8 mouse cellular contexts compared by ENCODE assay signal in genomic region chr7:144775804-144776447, GRCm38 (mm10). TPM values are rescaled to one million over a fixed set of nuclear protein-coding genes. Genes with fewer than 3 reads are reported as not detected.
A peak's percentile ranks its signal among the peaks of the same experiment; 100 is the strongest.
DNase-seq lines count a peak whose midpoint lies in the region; ATAC-seq and TF ChIP-seq lines count a peak whose summit lies in the region.

No protein-coding gene starts in this region.

- no peak overlapping the region for H3K4me3 ChIP-seq in C2C12 (ENCODE audit: insufficient read depth, poor library complexity, severe bottlenecking)
- H3K4me3 ChIP-seq in forebrain, embryonic 10.5 days, result no peak overlapping the region
- H3K4me3 ChIP-seq in heart, embryonic 14.5 days (ENCODE audit: control insufficient read depth in 1 of 2, insufficient read depth in 1 of 2, low read depth in 1 of 2, low read length in 2 of 2), result no peak overlapping the region
- H3K4me3 ChIP-seq in liver, embryonic 14.5 days (ENCODE audit: insufficient read depth in 1 of 2, low read depth in 2 of 2, low read length in 2 of 2), result no peak overlapping the region
- no peak overlapping the region for H3K4me3 ChIP-seq in neural tube, embryonic 12.5 days
- H3K4me3 ChIP-seq in stomach, embryonic 16.5 days (replicated peaks; ENCODE audit: low read length), result no peak overlapping the region

- H3ac ChIP-seq in C2C12 (ENCODE audit: control insufficient read depth, insufficient read length, low read depth), result no peak overlapping the region

- no peaks in the 10 kb centered on the region for H3K79me3 ChIP-seq in C2C12 (ENCODE audit: low read depth)

- no peak overlapping the region for H3K4me2 ChIP-seq in heart, embryonic 14.5 days (ENCODE audit: low read length)
- no peak overlapping the region for H3K4me2 ChIP-seq in liver, embryonic 14.5 days (ENCODE audit: low read depth)
- H3K4me2 ChIP-seq in neural tube, embryonic 12.5 days (replicated peaks), result no peak overlapping the region
- no peak overlapping the region for H3K4me2 ChIP-seq in stomach, embryonic 16.5 days (ENCODE audit: low read depth, low read length)

- H3K79me2 ChIP-seq in C2C12 (ENCODE audit: control insufficient read depth, insufficient read depth), result no peaks in the 10 kb centered on the region

- peaks cover 15% of the 10 kb centered on the region for H3K4me1 ChIP-seq in forebrain, embryonic 10.5 days
- no peaks in the 10 kb centered on the region for H3K4me1 ChIP-seq in heart, embryonic 14.5 days (ENCODE audit: control insufficient read depth in 2 of 2, insufficient read depth in 2 of 2, low read length in 2 of 2)
- peaks cover 0 to 6% of the 10 kb centered on the region in 2 experiments; a peak in 1 of 4 replicates for H3K4me1 ChIP-seq in liver, embryonic 14.5 days (replicated peaks; ENCODE audit: control insufficient read depth in 2 of 2, insufficient read depth in 2 of 2, low read length in 1 of 2)
- no peaks in the 10 kb centered on the region for H3K4me1 ChIP-seq in neural tube, embryonic 12.5 days
- peaks cover 11% of the 10 kb centered on the region for H3K4me1 ChIP-seq in stomach, embryonic 16.5 days (ENCODE audit: control insufficient read depth, insufficient read depth, low read length)

- peak; percentile 91 for TF ChIP-seq CTCF in C2C12 (IDR thresholded peaks at IDR 0.05; ENCODE audit: control insufficient read depth, insufficient read depth, insufficient read length)
- TF ChIP-seq CTCF in liver, embryonic 14.5 days (IDR thresholded peaks at IDR 0.05; ENCODE audit: low read depth), result peak; percentile 97

- H3K27me3 ChIP-seq in C2C12 (ENCODE audit: control insufficient read depth, insufficient read depth, insufficient read length), result no peaks in the 10 kb centered on the region
- H3K27me3 ChIP-seq in forebrain, embryonic 10.5 days (ENCODE audit: poor library complexity, severe bottlenecking), result peaks cover 97% of the 10 kb centered on the region
- H3K27me3 ChIP-seq in heart, embryonic 14.5 days (ENCODE audit: control insufficient read depth, insufficient read depth, low read length), result peaks cover 36% of the 10 kb centered on the region
- H3K27me3 ChIP-seq in liver, embryonic 14.5 days (ENCODE audit: control insufficient read depth, insufficient read depth, low read length), result no peaks in the 10 kb centered on the region; the same call in 1 of the 2 replicates
- 0 out of 2 replicates have a peak, but pooled peaks cover 4% of the 10 kb centered on the region for H3K27me3 ChIP-seq in neural tube, embryonic 12.5 days (replicated peaks)
- no peaks in the 10 kb centered on the region for H3K27me3 ChIP-seq in stomach, embryonic 16.5 days (ENCODE audit: control insufficient read depth, insufficient read depth, low read length)

- no peaks in the 10 kb centered on the region for H3K9me3 ChIP-seq in forebrain, embryonic 10.5 days
- no peaks in the 10 kb centered on the region for H3K9me3 ChIP-seq in heart, embryonic 14.5 days (ENCODE audit: control insufficient read depth, low read length)
- H3K9me3 ChIP-seq in liver, embryonic 14.5 days (ENCODE audit: control insufficient read depth, low read length), result no peaks in the 10 kb centered on the region
- no peaks in the 10 kb centered on the region for H3K9me3 ChIP-seq in neural tube, embryonic 12.5 days
- H3K9me3 ChIP-seq in stomach, embryonic 16.5 days (replicated peaks; ENCODE audit: control insufficient read depth, low read length), result no peaks in the 10 kb centered on the region

- ATAC-seq in heart, embryonic 14.5 days (ENCODE audit: insufficient number of reproducible peaks, insufficient read depth, low FRiP score, low read depth), result peak; percentile 31; the same call in 1 of the 2 replicates
- peak; percentile 72 for ATAC-seq in liver, embryonic 14.5 days (ENCODE audit: insufficient read depth)
- peak; percentile 53; the same call in 1 of the 2 replicates for ATAC-seq in neural tube, embryonic 12.5 days (ENCODE audit: low FRiP score, low read depth)
- ATAC-seq in stomach, embryonic 16.5 days (ENCODE audit: insufficient read depth, low FRiP score), result peak; percentile 82

- H3K9ac ChIP-seq in heart, embryonic 14.5 days (ENCODE audit: low read length), result no peak overlapping the region
- H3K9ac ChIP-seq in liver, embryonic 14.5 days (replicated peaks), result no peak overlapping the region
- H3K9ac ChIP-seq in neural tube, embryonic 12.5 days, result no peak overlapping the region
- peak overlapping the region; percentile 51 for H3K9ac ChIP-seq in stomach, embryonic 16.5 days (ENCODE audit: low read length)

- WGBS in forebrain, embryonic 10.5 days, result 36% methylated on average over 6 of the region's 6 CpGs
- 41% methylated on average over 6 of the region's 6 CpGs for WGBS in heart, embryonic 14.5 days
- 28% methylated on average over 6 of the region's 6 CpGs for WGBS in liver, embryonic 14.5 days (ENCODE audit: insufficient replicate concordance)
- 33% methylated on average over 6 of the region's 6 CpGs for WGBS in neural tube, embryonic 12.5 days
- 35% methylated on average over 6 of the region's 6 CpGs for WGBS in stomach, embryonic 16.5 days

- no peaks in the 10 kb centered on the region for H3K36me3 ChIP-seq in C2C12 (ENCODE audit: control insufficient read depth, insufficient read depth)
- H3K36me3 ChIP-seq in forebrain, embryonic 10.5 days (replicated peaks), result no peaks in the 10 kb centered on the region
- H3K36me3 ChIP-seq in heart, embryonic 14.5 days (ENCODE audit: control insufficient read depth, insufficient read depth, low read length), result no peaks in the 10 kb centered on the region
- no peaks in the 10 kb centered on the region for H3K36me3 ChIP-seq in liver, embryonic 14.5 days (replicated peaks; ENCODE audit: control insufficient read depth, insufficient read depth, low read depth)
- no peaks in the 10 kb centered on the region for H3K36me3 ChIP-seq in neural tube, embryonic 12.5 days
- no peaks in the 10 kb centered on the region for H3K36me3 ChIP-seq in stomach, embryonic 16.5 days (ENCODE audit: control insufficient read depth, insufficient read depth, low read length)

- no peak for TF ChIP-seq EP300 in liver, embryonic 14.5 days (IDR thresholded peaks at IDR 0.05; ENCODE audit: low read depth)

- H3K27ac ChIP-seq in forebrain, embryonic 10.5 days, result peak overlapping the region; percentile 82
- H3K27ac ChIP-seq in heart, embryonic 14.5 days (replicated peaks in 1 of 2; ENCODE audit: control insufficient read depth in 1 of 2, insufficient read depth in 1 of 2, low read depth in 2 of 2, low read length in 2 of 2), result no peak overlapping the region
- H3K27ac ChIP-seq in liver, embryonic 14.5 days, result no peak overlapping the region
- no peak overlapping the region for H3K27ac ChIP-seq in neural tube, embryonic 12.5 days
- H3K27ac ChIP-seq in stomach, embryonic 16.5 days (ENCODE audit: low read length), result peak overlapping the region; percentile 14

- DNase-seq in c-Kit-negative CD71-positive TER-119-positive erythroid progenitor cells, embryonic 14.5 days (ENCODE audit: low read depth, low spot score), result peak; percentile 72
- DNase-seq in forebrain, embryonic 10.5 days (ENCODE audit: extremely low spot score, low spot score), result peak; percentile 96
- peak; percentile 89 for DNase-seq in kidney, postnatal 14 days
- DNase-seq in liver, embryonic 14.5 days (ENCODE audit: low read depth in 3 of 3, low spot score in 3 of 3), result peak in 2 of 3 experiments; percentile 62 to 69

TF ChIP-seq in C2C12, 6 proteins besides CTCF, POLR2A, EP300 and RAD21:
- TF ChIP-seq FOSL1 (IDR thresholded peaks at IDR 0.05; ENCODE audit: insufficient read depth, low read length, poor library complexity, severe bottlenecking) (no peak), MAX (IDR thresholded peaks at IDR 0.05) (peak; percentile 36)

RNA-seq across cellular contexts. Expression of gene Ano1, which starts 24.2 kb away (rescaled TPM):
- 2.7 TPM for polyA plus RNA-seq in C2C12 (2012; fragmentation: generic; extraction: Trizol)
- 17.9 and 22.3 TPM in 2 replicates for polyA plus RNA-seq in forebrain, embryonic 10.5 days (2016; fragmentation: Nextera tagmentation; extraction: Ambion mirVana)
- 7.3 and 7.5 TPM in 2 replicates for polyA plus RNA-seq in heart, embryonic 14.5 days (2014; fragmentation: Nextera tagmentation; extraction: Ambion mirVana)
- 1.5 and 1.6 TPM in 2 replicates for polyA plus RNA-seq in liver, embryonic 14.5 days (2012; rRNA removed)
- 1.4 and 2.1 TPM in 2 replicates for polyA plus RNA-seq in liver, embryonic 14.5 days (2014; fragmentation: Nextera tagmentation; extraction: Ambion mirVana)
- polyA plus RNA-seq in neural tube, embryonic 12.5 days (2016; fragmentation: Nextera tagmentation; extraction: Ambion mirVana), result 3.1 and 3.3 TPM in 2 replicates
- 60.9 and 70.2 TPM in 2 replicates for polyA plus RNA-seq in stomach, embryonic 16.5 days (2015; fragmentation: Nextera tagmentation; extraction: Ambion mirVana)

Comparison
In these comparisons a context has a peak if more than half of its experiments do, and no peak if none do; other contexts are left out.
1. H3K27ac ChIP-seq: peak in forebrain, embryonic 10.5 days (single experiment) and stomach, embryonic 16.5 days (single experiment); none in heart, embryonic 14.5 days (0 of 2), liver, embryonic 14.5 days (single experiment) and neural tube, embryonic 12.5 days (single experiment).
2. ATAC-seq: peak in every context shown above with its lines; median percentile 82 in stomach, embryonic 16.5 days; 72 in liver, embryonic 14.5 days; 53 in neural tube, embryonic 12.5 days; 31 in heart, embryonic 14.5 days.
3. Peak in every context shown above with its lines, with median percentiles within 50 percentile points of each other: DNase-seq.